Mouse (Mus musculus) liver, adult 2 months (tissue): Measurements from ENCODE around the gene Dscaml1.

Experiments used
- CTCF ChIP-seq: fragments of 200-500 bp; IDR thresholded peaks from 2 replicates; pipeline ENCODE4 v1.5.1; 2011; ENCODE audit warnings: low read depth, low read length, control low read depth
- POLR2A ChIP-seq: fragments of 200-500 bp; IDR thresholded peaks from 2 replicates; pipeline ENCODE4 v1.6.1; 2011; ENCODE audit warnings: low read length, control low read depth; ENCODE audit not compliant: insufficient read depth; ENCODE audit errors: extremely low read depth

- TF ChIP-seq POLR2A (no peak), CTCF (no peak)
These were observed 319.0 kb downstream of the Dscaml1 start for GRCm38 (mm10) chr9:45745451-45745850.
